Mouse (Mus musculus): ENCODE measurements around the gene Syt1. TPM values are rescaled to one million over a fixed set of nuclear protein-coding genes. Genes with fewer than 3 reads are reported as not detected.

Gene Syt1
- polyA plus RNA-seq, 1 experiment from 2014 or later: 0.33 TPM

DNA sequence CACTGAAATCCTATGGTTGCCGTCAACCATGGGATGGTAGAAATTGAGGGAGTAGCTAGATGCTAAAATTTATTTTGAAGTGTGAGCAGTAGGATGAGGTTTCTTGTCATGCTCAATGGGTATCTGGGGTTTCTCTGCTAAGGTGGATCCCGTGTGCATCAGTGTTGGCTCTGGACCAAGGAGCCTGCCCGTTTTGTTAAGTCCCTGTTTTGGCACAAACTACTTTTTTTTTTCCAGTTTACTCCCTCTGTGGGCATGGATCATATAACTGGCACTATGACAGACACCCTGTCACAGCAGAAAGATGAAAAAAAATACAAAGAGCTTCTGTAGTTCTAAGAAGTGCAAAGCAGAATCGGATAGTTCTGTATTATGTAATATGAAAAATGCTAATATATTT is 212.0 kb downstream of the Syt1 start:
- 83% methylated on average over 4 of the region's 4 CpGs for WGBS
- no peak for TF ChIP-seq CTCF (IDR thresholded peaks at IDR 0.05; ENCODE audit: low read depth)
- Histone ChIP-seq H3K4me3 (replicated peaks; ENCODE audit: low read depth, low read length) (no peak overlapping the region), H3K27ac (no peak overlapping the region), H3K9me3 (replicated peaks; ENCODE audit: low read length) (no peaks in the 10 kb centered on the region), H3K36me3 (ENCODE audit: insufficient read depth, low read length) (no peaks in the 10 kb centered on the region), H3K4me1 (replicated peaks; ENCODE audit: insufficient read depth, low read length) (no peaks in the 10 kb centered on the region), H3K4me2 (ENCODE audit: low read length) (no peak overlapping the region), H3K9ac (ENCODE audit: low read depth, low read length) (no peak overlapping the region), H3K27me3 (ENCODE audit: insufficient read depth, low read length) (no peaks in the 10 kb centered on the region)
- DNase-seq (ENCODE audit: low spot score) (no peak), ATAC-seq (replicated peaks; ENCODE audit: low FRiP score, low read depth) (no peak)

DNA sequence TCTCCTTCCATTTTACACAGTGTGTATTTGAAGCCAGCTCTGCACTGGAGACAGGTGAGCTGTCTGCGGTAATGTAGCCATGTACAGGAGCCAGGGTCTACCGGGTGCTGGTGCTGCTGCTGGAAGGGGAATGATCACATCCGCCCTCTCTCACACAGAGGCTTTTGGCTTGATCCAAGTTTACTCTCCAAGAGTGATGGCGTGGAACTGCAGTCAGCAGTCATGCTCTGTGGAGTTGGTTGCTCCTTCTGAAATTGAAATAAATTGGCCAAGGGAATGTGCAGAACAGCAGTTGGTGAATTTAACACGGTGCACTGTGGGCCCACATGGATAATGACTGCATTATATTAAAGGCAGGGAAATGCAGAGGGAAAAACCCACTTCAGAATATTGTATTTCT is 228.0 kb downstream of the Syt1 start:
- Histone ChIP-seq H3K9me3 (replicated peaks; ENCODE audit: low read length) (no peaks in the 10 kb centered on the region), H3K4me1 (replicated peaks; ENCODE audit: insufficient read depth, low read length) (no peaks in the 10 kb centered on the region), H3K27ac (no peak overlapping the region), H3K36me3 (ENCODE audit: insufficient read depth, low read length) (no peaks in the 10 kb centered on the region), H3K4me3 (replicated peaks; ENCODE audit: low read depth, low read length) (no peak overlapping the region), H3K27me3 (ENCODE audit: insufficient read depth, low read length) (no peaks in the 10 kb centered on the region), H3K4me2 (ENCODE audit: low read length) (no peak overlapping the region), H3K9ac (ENCODE audit: low read depth, low read length) (no peak overlapping the region)
- 82% methylated on average over 5 of the region's 5 CpGs for WGBS
- ATAC-seq (replicated peaks; ENCODE audit: low FRiP score, low read depth) (no peak), DNase-seq (ENCODE audit: low spot score) (no peak)
- TF ChIP-seq CTCF (IDR thresholded peaks at IDR 0.05; ENCODE audit: low read depth): no peak

GRCm38 (mm10) chr10:108780614-108781013 is 230.2 kb downstream of the Syt1 start:
- TF ChIP-seq CTCF (IDR thresholded peaks at IDR 0.05; ENCODE audit: low read depth): no peak
- no peaks in the 10 kb centered on the region for H3K27me3 ChIP-seq (ENCODE audit: insufficient read depth, low read length)
- WGBS: 75% methylated on average over 3 of the region's 3 CpGs
- no peak overlapping the region for H3K27ac ChIP-seq
- no peaks in the 10 kb centered on the region for H3K4me1 ChIP-seq (replicated peaks; ENCODE audit: insufficient read depth, low read length)
- no peak overlapping the region for H3K4me2 ChIP-seq (ENCODE audit: low read length)
- H3K9me3 ChIP-seq (replicated peaks; ENCODE audit: low read length): no peaks in the 10 kb centered on the region
- no peak for ATAC-seq (replicated peaks; ENCODE audit: low FRiP score, low read depth)
- H3K9ac ChIP-seq (ENCODE audit: low read depth, low read length): no peak overlapping the region
- no peak overlapping the region for H3K4me3 ChIP-seq (replicated peaks; ENCODE audit: low read depth, low read length)
- no peaks in the 10 kb centered on the region for H3K36me3 ChIP-seq (ENCODE audit: insufficient read depth, low read length)
- DNase-seq (ENCODE audit: low spot score): no peak

DNA sequence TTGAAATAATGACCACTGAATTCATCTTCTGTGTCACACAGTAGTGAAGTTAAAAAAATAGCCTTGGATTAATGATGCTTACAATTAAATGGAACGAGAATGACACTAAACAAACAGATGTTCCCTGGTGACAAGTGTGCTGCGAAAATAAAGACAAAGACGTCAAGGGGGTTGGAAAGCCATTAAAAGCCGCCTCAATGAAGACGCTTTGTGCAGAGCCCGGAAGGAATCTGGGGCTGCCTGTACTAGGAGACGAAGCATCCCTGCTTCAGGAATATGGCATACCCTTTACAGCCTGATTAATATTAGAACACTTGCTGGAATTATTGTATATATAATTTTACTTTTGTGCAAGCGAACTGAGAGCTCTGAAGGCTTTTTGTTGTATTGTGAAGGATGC is 234.0 kb downstream of the Syt1 start:
- Histone ChIP-seq H3K27me3 (ENCODE audit: insufficient read depth, low read length) (no peaks in the 10 kb centered on the region), H3K27ac (no peak overlapping the region), H3K9me3 (replicated peaks; ENCODE audit: low read length) (no peaks in the 10 kb centered on the region), H3K4me3 (replicated peaks; ENCODE audit: low read depth, low read length) (no peak overlapping the region), H3K4me1 (replicated peaks; ENCODE audit: insufficient read depth, low read length) (no peaks in the 10 kb centered on the region), H3K9ac (ENCODE audit: low read depth, low read length) (no peak overlapping the region), H3K4me2 (ENCODE audit: low read length) (no peak overlapping the region), H3K36me3 (ENCODE audit: insufficient read depth, low read length) (no peaks in the 10 kb centered on the region)
- ATAC-seq (replicated peaks; ENCODE audit: low FRiP score, low read depth) (no peak), DNase-seq (ENCODE audit: low spot score) (peak; percentile 22)
- WGBS: 38% methylated on average over 8 of the region's 8 CpGs
- no peak for TF ChIP-seq CTCF (IDR thresholded peaks at IDR 0.05; ENCODE audit: low read depth)

GRCm38 (mm10) chr10:108771081-108771480 is 239.7 kb downstream of the Syt1 start:
- no peak overlapping the region for H3K9ac ChIP-seq (ENCODE audit: low read depth, low read length)
- H3K36me3 ChIP-seq (ENCODE audit: insufficient read depth, low read length): no peaks in the 10 kb centered on the region
- no peaks in the 10 kb centered on the region for H3K4me1 ChIP-seq (replicated peaks; ENCODE audit: insufficient read depth, low read length)
- ATAC-seq (replicated peaks; ENCODE audit: low FRiP score, low read depth) (no peak), DNase-seq (ENCODE audit: low spot score) (no peak)
- TF ChIP-seq CTCF (IDR thresholded peaks at IDR 0.05; ENCODE audit: low read depth): no peak
- H3K9me3 ChIP-seq (replicated peaks; ENCODE audit: low read length): no peaks in the 10 kb centered on the region
- H3K27ac ChIP-seq: no peak overlapping the region
- H3K4me2 ChIP-seq (ENCODE audit: low read length): no peak overlapping the region
- H3K27me3 ChIP-seq (ENCODE audit: insufficient read depth, low read length): no peaks in the 10 kb centered on the region
- H3K4me3 ChIP-seq (replicated peaks; ENCODE audit: low read depth, low read length): no peak overlapping the region
- WGBS: 75% methylated on average over 6 of the region's 6 CpGs

GRCm38 (mm10) chr10:108765564-108765963 is 245.2 kb downstream of the Syt1 start:
- no peak for ATAC-seq (replicated peaks; ENCODE audit: low FRiP score, low read depth)
- DNase-seq (ENCODE audit: low spot score): no peak
- Histone ChIP-seq H3K27me3 (ENCODE audit: insufficient read depth, low read length) (no peaks in the 10 kb centered on the region), H3K36me3 (ENCODE audit: insufficient read depth, low read length) (no peaks in the 10 kb centered on the region), H3K4me1 (replicated peaks; ENCODE audit: insufficient read depth, low read length) (no peaks in the 10 kb centered on the region), H3K27ac (no peak overlapping the region), H3K4me2 (ENCODE audit: low read length) (no peak overlapping the region), H3K4me3 (replicated peaks; ENCODE audit: low read depth, low read length) (no peak overlapping the region), H3K9me3 (replicated peaks; ENCODE audit: low read length) (no peaks in the 10 kb centered on the region), H3K9ac (ENCODE audit: low read depth, low read length) (no peak overlapping the region)
- no peak for TF ChIP-seq CTCF (IDR thresholded peaks at IDR 0.05; ENCODE audit: low read depth)

DNA sequence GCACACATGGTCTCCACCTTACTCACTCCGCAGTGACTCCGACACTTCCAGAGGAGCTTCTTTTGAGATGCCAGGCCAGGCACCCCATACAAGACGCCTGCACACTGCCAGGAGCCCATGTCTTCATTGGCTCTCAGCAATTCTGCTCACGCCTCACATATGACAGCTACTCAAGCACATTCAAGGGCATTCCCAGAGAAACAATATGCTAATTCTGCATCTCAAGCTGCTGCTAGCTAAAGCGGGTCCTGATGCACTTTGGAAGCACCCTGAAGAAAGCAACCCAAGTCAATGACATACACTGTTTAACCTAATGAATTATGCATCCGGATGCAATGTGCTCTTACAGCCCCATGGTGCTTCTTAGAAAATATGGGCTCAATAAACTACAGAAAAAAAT is 247.1 kb downstream of the Syt1 start:
- 89% methylated on average over 6 of the region's 6 CpGs for WGBS

More for the DNA sequence above, 247.1 kb downstream of the Syt1 start:
- Histone ChIP-seq H3K36me3 (ENCODE audit: insufficient read depth, low read length) (no peaks in the 10 kb centered on the region), H3K4me1 (replicated peaks; ENCODE audit: insufficient read depth, low read length) (no peaks in the 10 kb centered on the region), H3K9ac (ENCODE audit: low read depth, low read length) (no peak overlapping the region), H3K4me2 (ENCODE audit: low read length) (no peak overlapping the region), H3K4me3 (replicated peaks; ENCODE audit: low read depth, low read length) (no peak overlapping the region), H3K9me3 (replicated peaks; ENCODE audit: low read length) (no peaks in the 10 kb centered on the region), H3K27me3 (ENCODE audit: insufficient read depth, low read length) (no peaks in the 10 kb centered on the region), H3K27ac (no peak overlapping the region)
- no peak for ATAC-seq (replicated peaks; ENCODE audit: low FRiP score, low read depth)
- no peak for TF ChIP-seq CTCF (IDR thresholded peaks at IDR 0.05; ENCODE audit: low read depth)
- no peak for DNase-seq (ENCODE audit: low spot score)

Data from kidney, postnatal 0 days (tissue).